Mouse (Mus musculus) ES-Bruce4 (cell line): Measurements from ENCODE around the gene Bend4.

ENCODE experiments used
- CTCF ChIP-seq: IDR thresholded peaks from one replicate; pipeline ENCODE4 v1.8.1; 2011; ENCODE audit warnings: low read depth, low read length
- EP300 ChIP-seq: IDR thresholded peaks from 2 replicates; pipeline ENCODE4 v1.6.1; 2011; ENCODE audit warnings: low read depth, low read length; ENCODE audit not compliant: insufficient read depth
- POLR2A ChIP-seq: IDR thresholded peaks from one replicate; pipeline ENCODE4 v1.8.1; 2011; ENCODE audit warnings: low read length; ENCODE audit not compliant: insufficient read depth

DNA sequence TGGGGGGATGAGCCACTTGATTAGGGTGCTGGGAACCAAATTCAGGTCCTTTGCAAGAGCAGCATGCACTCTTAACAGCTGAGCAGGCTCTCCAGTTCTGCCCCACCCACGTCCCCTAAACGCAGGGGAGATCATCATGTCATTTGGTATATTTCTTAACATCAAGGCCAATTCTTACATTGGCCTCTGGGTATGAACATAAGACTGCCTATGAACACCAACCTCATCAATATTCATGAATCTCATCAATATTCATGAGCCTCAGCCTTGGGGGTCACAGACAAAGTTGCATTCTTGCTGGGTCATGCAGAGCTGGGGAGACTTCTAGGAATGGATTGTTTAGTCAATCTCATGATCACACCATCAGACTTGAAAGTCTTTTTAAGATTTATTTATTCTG lies 46.4 kb downstream of the Bend4 start:
- TF ChIP-seq EP300 (no peak), CTCF (no peak), POLR2A (no peak)
